8 mouse cellular contexts compared by ENCODE assay signal in the genomic region with DNA sequence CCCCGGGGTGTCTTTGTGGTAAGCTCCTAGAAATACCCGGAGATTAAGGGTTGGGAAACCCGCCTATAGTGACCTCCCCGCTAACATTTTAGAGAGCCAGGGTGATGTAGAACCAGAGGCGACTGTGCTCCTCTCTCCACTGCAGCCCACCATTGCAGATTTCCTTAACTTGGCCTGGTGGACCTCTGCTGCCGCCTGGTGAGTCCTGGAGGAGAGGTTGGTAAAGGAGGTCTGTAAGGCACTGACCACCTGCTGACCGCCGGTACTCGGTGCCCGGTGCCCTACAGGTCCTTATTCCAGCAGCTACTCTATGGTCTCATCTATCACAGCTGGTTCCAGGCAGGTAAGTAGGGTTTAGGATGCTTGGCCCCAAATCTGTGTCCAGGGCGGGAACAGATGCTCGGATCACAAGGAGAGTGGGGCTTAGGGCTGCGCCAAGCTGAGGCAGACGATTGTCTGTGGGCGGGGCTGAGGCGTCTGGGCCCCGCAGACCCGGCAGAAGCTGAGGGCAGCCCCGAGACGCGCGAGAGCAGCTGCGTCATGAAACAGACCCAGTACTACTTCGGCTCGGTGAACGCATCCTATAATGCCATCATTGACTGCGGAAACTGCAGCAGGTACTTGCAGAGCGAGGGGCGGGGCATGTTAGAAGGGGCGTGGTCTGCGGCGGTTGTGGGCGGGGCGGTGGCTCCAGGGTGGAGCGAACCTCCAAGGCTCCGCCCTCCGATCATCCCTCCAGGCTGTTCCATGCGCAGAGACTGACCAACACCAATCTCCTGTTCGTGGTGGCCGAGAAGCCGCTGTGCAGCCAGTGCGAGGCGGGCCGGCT. TPM values are rescaled to one million over a fixed set of nuclear protein-coding genes. Genes with fewer than 3 reads are reported as not detected.
DNase-seq lines count a peak whose midpoint lies in the region; ATAC-seq and TF ChIP-seq lines count a peak whose summit lies in the region.

No protein-coding gene starts in this region.

- peaks cover 31% of the 10 kb centered on the region for H3K4me1 ChIP-seq in midbrain, embryonic 10.5 days

- TF ChIP-seq CTCF in gastrocnemius, adult 2 months (IDR thresholded peaks at IDR 0.05) = no peak

- H3K36me3 ChIP-seq in midbrain, embryonic 10.5 days = no peaks in the 10 kb centered on the region

- H3K9me3 ChIP-seq in midbrain, embryonic 10.5 days (replicated peaks) = no peaks in the 10 kb centered on the region

- peaks cover 75% of the 10 kb centered on the region for H3K27me3 ChIP-seq in midbrain, embryonic 10.5 days (ENCODE audit: low read depth, poor library complexity, severe bottlenecking)

- peak; percentile 71 for ATAC-seq in common myeloid progenitor, adult 5-6 weeks (replicated peaks; ENCODE audit: low read depth, poor library complexity, severe bottlenecking)
- peak; percentile 61 for ATAC-seq in inflammation-experienced regulatory T-cells, adult 6 months

- DNase-seq in ZHBTc4 (ENCODE audit: low read depth, low spot score) = peak; percentile 94
- peak; percentile 83 for DNase-seq in gastrocnemius, adult 2 months
- DNase-seq in left cerebral cortex, postnatal 4 days = peak; percentile 76
- peak; percentile 88 for DNase-seq in midbrain, embryonic 10.5 days (ENCODE audit: low spot score)
- DNase-seq in right cerebral cortex, postnatal 14 days = peak; percentile 75
- DNase-seq in yolk sac, embryonic 10.5 days (ENCODE audit: low spot score) = peak; percentile 87

- H3K4me3 ChIP-seq in gastrocnemius, adult 2 months = peak overlapping the region; percentile 61
- H3K4me3 ChIP-seq in midbrain, embryonic 10.5 days = peak overlapping the region; percentile 54

- H3K27ac ChIP-seq in gastrocnemius, adult 2 months = no peak overlapping the region
- H3K27ac ChIP-seq in midbrain, embryonic 10.5 days (replicated peaks) = peak overlapping the region; percentile 52

- 3% methylated on average over 44 of the region's 44 CpGs for WGBS in midbrain, embryonic 10.5 days

- intact Hi-C loops in gastrocnemius, adult 2 months (cut with DNase I) = no loop called here
- intact Hi-C loops in left cerebral cortex, postnatal 4 days (cut with DNase I) = no loop called here

RNA-seq across cellular contexts. Expression of a gene that starts 7.3 kb away (rescaled TPM):
- total RNA-seq in common myeloid progenitor, adult 5-6 weeks (2017) = 15.1 and 17.2 TPM in 2 replicates
- total RNA-seq in gastrocnemius, adult 2 months (2021) = 10 to 100 TPM; 16.6 to 17.3 TPM
- polyA plus RNA-seq in inflammation-experienced regulatory T-cells, adult 6 months (2017; shearing (Covaris generic)) = 10 to 100 TPM; 17.5 to 28.0 (median 19.6) TPM
- total RNA-seq in left cerebral cortex, postnatal 4 days (2021) = 10 to 100 TPM; 29.4 to 30.4 TPM
- 38.6 and 39.5 TPM in 2 replicates for polyA plus RNA-seq in midbrain, embryonic 10.5 days (2016; fragmentation: Nextera tagmentation; extraction: Ambion mirVana)

RNA-seq across cellular contexts. Expression of a gene that starts 15.6 kb away (rescaled TPM):
- 13.7 and 33.9 TPM in 2 replicates for total RNA-seq in common myeloid progenitor, adult 5-6 weeks (2017)
- 1 to 10 TPM; 3.1 TPM for total RNA-seq in gastrocnemius, adult 2 months (2021)
- polyA plus RNA-seq in inflammation-experienced regulatory T-cells, adult 6 months (2017; shearing (Covaris generic)) = 10 to 100 TPM; 66.5 to 78.0 (median 67.2) TPM
- 10 to 100 TPM; 25.6 to 28.4 TPM for total RNA-seq in left cerebral cortex, postnatal 4 days (2021)
- 20.5 and 22.6 TPM in 2 replicates for polyA plus RNA-seq in midbrain, embryonic 10.5 days (2016; fragmentation: Nextera tagmentation; extraction: Ambion mirVana)

RNA-seq across cellular contexts. Expression of a gene that starts 15.6 kb away (rescaled TPM):
- 12.8 and 15.2 TPM in 2 replicates for total RNA-seq in common myeloid progenitor, adult 5-6 weeks (2017)
- 10 to 100 TPM in 1 of 2 experiments, 1 to 10 TPM in 1; 9.7 to 11.5 TPM for total RNA-seq in gastrocnemius, adult 2 months (2021)
- 10 to 100 TPM; 48.4 to 55.1 (median 54.4) TPM for polyA plus RNA-seq in inflammation-experienced regulatory T-cells, adult 6 months (2017; shearing (Covaris generic))
- total RNA-seq in left cerebral cortex, postnatal 4 days (2021) = 10 to 100 TPM; 35.2 to 38.5 TPM
- 37.1 and 40.4 TPM in 2 replicates for polyA plus RNA-seq in midbrain, embryonic 10.5 days (2016; fragmentation: Nextera tagmentation; extraction: Ambion mirVana)

RNA-seq across cellular contexts. Expression of a gene that starts 20.7 kb away (rescaled TPM):
- not detected in 2 replicates for total RNA-seq in common myeloid progenitor, adult 5-6 weeks (2017)
- total RNA-seq in gastrocnemius, adult 2 months (2021) = under 1 TPM in 1 of 2 experiments, not detected in 1; 0.53 TPM
- polyA plus RNA-seq in inflammation-experienced regulatory T-cells, adult 6 months (2017; shearing (Covaris generic)) = 1 to 10 TPM; 1.8 to 2.9 (median 2.1) TPM
- total RNA-seq in left cerebral cortex, postnatal 4 days (2021) = 1 to 10 TPM; 3.9 to 4.7 TPM
- polyA plus RNA-seq in midbrain, embryonic 10.5 days (2016; fragmentation: Nextera tagmentation; extraction: Ambion mirVana) = 0.75 and 1.1 TPM in 2 replicates

RNA-seq across cellular contexts. Expression of a gene that starts 24.9 kb away (rescaled TPM):
- 29.3 and 37.4 TPM in 2 replicates for total RNA-seq in common myeloid progenitor, adult 5-6 weeks (2017)
- total RNA-seq in gastrocnemius, adult 2 months (2021) = 10 to 100 TPM; 14.0 to 14.3 TPM
- polyA plus RNA-seq in inflammation-experienced regulatory T-cells, adult 6 months (2017; shearing (Covaris generic)) = 10 to 100 TPM; 77.8 to 84.6 (median 82.3) TPM
- total RNA-seq in left cerebral cortex, postnatal 4 days (2021) = 10 to 100 TPM; 24.9 to 25.4 TPM
- polyA plus RNA-seq in midbrain, embryonic 10.5 days (2016; fragmentation: Nextera tagmentation; extraction: Ambion mirVana) = 54.2 and 54.8 TPM in 2 replicates
